Mouse (Mus musculus) MEL (cell line): ENCODE data around the gene Olfr465-ps1. TPM values are rescaled to one million over a fixed set of nuclear protein-coding genes. Genes with fewer than 3 reads are reported as not detected.

Experiments used
- DNase-seq: peaks from one replicate; pipeline ENCODE4 v3.0.0; 2011; ENCODE audit warnings: low read depth, low spot score
- H3K27ac ChIP-seq: 2 replicates; pipeline ENCODE4 v1.5.1; 2012; ENCODE audit warnings: low read depth, mild to moderate bottlenecking, control low read depth, low read length, moderate library complexity; ENCODE audit not compliant: control insufficient read depth
- H3K27me3 ChIP-seq, 2 experiments: fragments of 150-350 bp in 1 of 2; sonication (generic) in 1 of 2; 2 replicates each; pipeline ENCODE4 v1.6.1; 2012; ENCODE audit warnings: low read length in 2 of 2, mild to moderate bottlenecking in 2 of 2, improper control_type of control experiment in 1 of 2, moderate library complexity in 1 of 2; ENCODE audit not compliant: insufficient read depth in 2 of 2, control insufficient read depth in 1 of 2
- H3K36me3 ChIP-seq, 2 experiments: 2 replicates each; pipeline ENCODE4 v1.6.1; 2012 to 2014; ENCODE audit warnings: low read length in 2 of 2, improper control_type of control experiment in 1 of 2, inconsistent platforms in 1 of 2, mild to moderate bottlenecking in 1 of 2; ENCODE audit not compliant: insufficient read depth in 2 of 2, control insufficient read depth in 1 of 2
- H3K4me1 ChIP-seq, 2 experiments: fragments of 150-350 bp in 1 of 2; sonication (generic) in 1 of 2; 2 replicates each; pipeline ENCODE4 v1.6.1; 2012; ENCODE audit warnings: low read length in 2 of 2, improper control_type of control experiment in 1 of 2, mild to moderate bottlenecking in 1 of 2; ENCODE audit not compliant: insufficient read depth in 2 of 2, control insufficient read depth in 1 of 2
- H3K4me3 ChIP-seq, 2 experiments: fragments of 150-350 bp in 1 of 2; sonication (generic) in 1 of 2; 2 replicates each; pipeline ENCODE4 v1.5.1; 2012; ENCODE audit warnings: low read depth in 2 of 2, low read length in 2 of 2, mild to moderate bottlenecking in 2 of 2, moderate library complexity in 2 of 2, control low read depth in 1 of 2, improper control_type of control experiment in 1 of 2; ENCODE audit not compliant: control insufficient read depth in 1 of 2, insufficient read depth in 1 of 2
- H3K79me2 ChIP-seq: 2 replicates; pipeline ENCODE4 v1.6.1; 2012; ENCODE audit warnings: mild to moderate bottlenecking, low read length, moderate library complexity; ENCODE audit not compliant: control insufficient read depth, poor library complexity, insufficient read depth
- H3K9ac ChIP-seq: 2 replicates; pipeline ENCODE4 v1.6.1; 2012; ENCODE audit warnings: low read depth, mild to moderate bottlenecking, control low read depth, low read length, moderate library complexity; ENCODE audit not compliant: control insufficient read depth, poor library complexity, severe bottlenecking
- H3K9me3 ChIP-seq: fragments of 150-350 bp; sonication (generic); replicated peaks from 2 replicates; pipeline ENCODE4 v1.6.1; 2012; ENCODE audit warnings: mild to moderate bottlenecking, low read length, improper control_type of control experiment, moderate library complexity; ENCODE audit not compliant: insufficient read depth
- BHLHE40 ChIP-seq: IDR thresholded peaks from 2 replicates; pipeline ENCODE4 v1.6.1; 2012; ENCODE audit warnings: low read depth, mild to moderate bottlenecking, inconsistent platforms, low read length, improper control_type of control experiment, borderline replicate concordance
- CHD2 ChIP-seq: IDR thresholded peaks from 2 replicates; pipeline ENCODE4 v1.6.1; 2011; ENCODE audit warnings: low read length, improper control_type of control experiment
- CTCF ChIP-seq, 3 experiments: IDR thresholded peaks in 2 of 3; conservative IDR thresholded peaks in 1 of 3; 2 replicates each; pipeline ENCODE4 v1.5.1; 2011 to 2012; ENCODE audit warnings: low read length in 3 of 3, low read depth in 2 of 3, mild to moderate bottlenecking in 2 of 3, improper control_type of control experiment in 1 of 3, inconsistent platforms in 1 of 3, mixed read lengths in 1 of 3, moderate library complexity in 1 of 3; ENCODE audit not compliant: control insufficient read depth in 1 of 3, insufficient read depth in 1 of 3, poor library complexity in 1 of 3, severe bottlenecking in 1 of 3
- E2F4 ChIP-seq: IDR thresholded peaks from 2 replicates; pipeline ENCODE4 v1.6.1; 2011; ENCODE audit warnings: low read depth, low read length, improper control_type of control experiment, borderline replicate concordance
- ELF1 ChIP-seq: IDR thresholded peaks from 2 replicates; pipeline ENCODE4 v1.6.1; 2014; ENCODE audit warnings: low read depth, mild to moderate bottlenecking, inconsistent platforms, low read length, improper control_type of control experiment, moderate library complexity
- EP300 ChIP-seq, 2 experiments: IDR thresholded peaks; 2 replicates each; pipeline ENCODE4 v1.6.1; 2011; ENCODE audit warnings: improper control_type of control experiment in 2 of 2, low read length in 2 of 2, low read depth in 1 of 2, mild to moderate bottlenecking in 1 of 2
- ETS1 ChIP-seq: IDR thresholded peaks from 2 replicates; pipeline ENCODE4 v1.6.1; 2012; ENCODE audit warnings: low read depth, mild to moderate bottlenecking, inconsistent platforms, low read length, improper control_type of control experiment, moderate library complexity
- GABPA ChIP-seq: IDR thresholded peaks from 2 replicates; pipeline ENCODE4 v1.6.1; 2012; ENCODE audit warnings: low read depth, mild to moderate bottlenecking, inconsistent platforms, low read length, improper control_type of control experiment, moderate library complexity
- HCFC1 ChIP-seq: IDR thresholded peaks from 2 replicates; pipeline ENCODE4 v1.6.1; 2012; ENCODE audit warnings: low read depth, mild to moderate bottlenecking, inconsistent platforms, low read length, improper control_type of control experiment, moderate library complexity
- JUND ChIP-seq: IDR thresholded peaks from 2 replicates; pipeline ENCODE4 v1.6.1; 2011; ENCODE audit warnings: low read depth, mild to moderate bottlenecking, improper control_type of control experiment, low read length
- KAT2A ChIP-seq: conservative IDR thresholded peaks from 2 replicates; pipeline ENCODE4 v1.6.1; 2012; ENCODE audit warnings: low read depth, low read length, improper control_type of control experiment, inconsistent platforms
- MAFK ChIP-seq: IDR thresholded peaks from 2 replicates; pipeline ENCODE4 v1.6.1; 2011; ENCODE audit warnings: low read depth, mild to moderate bottlenecking, low read length, improper control_type of control experiment, borderline replicate concordance
- MAX ChIP-seq: IDR thresholded peaks from 2 replicates; pipeline ENCODE4 v1.6.1; 2011; ENCODE audit warnings: low read length, improper control_type of control experiment
- MAZ ChIP-seq: IDR thresholded peaks from 2 replicates; pipeline ENCODE4 v1.6.1; 2012; ENCODE audit warnings: low read depth, mild to moderate bottlenecking, inconsistent platforms, low read length, improper control_type of control experiment
- MEF2A ChIP-seq: IDR thresholded peaks from 2 replicates; pipeline ENCODE4 v1.6.1; 2014; ENCODE audit warnings: low read depth, mild to moderate bottlenecking, inconsistent platforms, low read length, improper control_type of control experiment; ENCODE audit not compliant: poor library complexity, insufficient replicate concordance, severe bottlenecking; ENCODE audit errors: extremely low read depth
- MXI1 ChIP-seq: IDR thresholded peaks from 2 replicates; pipeline ENCODE4 v1.6.1; 2011; ENCODE audit warnings: mild to moderate bottlenecking, low read depth, low read length, improper control_type of control experiment
- MYB ChIP-seq: IDR thresholded peaks from 2 replicates; pipeline ENCODE4 v1.6.1; 2011; ENCODE audit warnings: mild to moderate bottlenecking, low read depth, low read length, improper control_type of control experiment
- MYC ChIP-seq: IDR thresholded peaks from 2 replicates; pipeline ENCODE4 v1.6.1; 2011; ENCODE audit warnings: low read depth, mild to moderate bottlenecking, low read length, improper control_type of control experiment, moderate library complexity
- NELFE ChIP-seq: IDR thresholded peaks from 2 replicates; pipeline ENCODE4 v1.6.1; 2011; ENCODE audit warnings: low read depth, low read length, improper control_type of control experiment
- NRF1 ChIP-seq: IDR thresholded peaks from 2 replicates; pipeline ENCODE4 v1.6.1; 2014; ENCODE audit warnings: low read depth, mild to moderate bottlenecking, inconsistent platforms, low read length, improper control_type of control experiment, moderate library complexity; ENCODE audit not compliant: poor library complexity, insufficient read depth, severe bottlenecking
- POLR2A ChIP-seq, 2 experiments: IDR thresholded peaks; 2 replicates each; pipeline ENCODE4 v1.6.1; 2011 to 2012; ENCODE audit warnings: low read length in 2 of 2, mild to moderate bottlenecking in 2 of 2, control low read depth in 1 of 2, improper control_type of control experiment in 1 of 2, low read depth in 1 of 2, moderate library complexity in 1 of 2; ENCODE audit not compliant: control insufficient read depth in 1 of 2, insufficient read depth in 1 of 2, poor library complexity in 1 of 2
- POLR2AphosphoS2 ChIP-seq: IDR thresholded peaks from 2 replicates; pipeline ENCODE4 v1.6.1; 2011; ENCODE audit warnings: low read length, improper control_type of control experiment
- POLR2AphosphoS5 ChIP-seq: IDR thresholded peaks from 2 replicates; pipeline ENCODE4 v1.6.1; 2012; ENCODE audit warnings: low read depth, borderline replicate concordance, mild to moderate bottlenecking, inconsistent platforms, low read length, moderate library complexity, mixed read lengths
- RAD21 ChIP-seq: IDR thresholded peaks from 2 replicates; pipeline ENCODE4 v1.6.1; 2011; ENCODE audit warnings: mild to moderate bottlenecking, low read depth, low read length, improper control_type of control experiment
- RCOR1 ChIP-seq: IDR thresholded peaks from 2 replicates; pipeline ENCODE4 v1.6.1; 2012; ENCODE audit warnings: low read depth, mild to moderate bottlenecking, inconsistent platforms, low read length, improper control_type of control experiment
- SIN3A ChIP-seq: IDR thresholded peaks from 2 replicates; pipeline ENCODE4 v1.6.1; 2012; ENCODE audit warnings: low read length, improper control_type of control experiment, inconsistent platforms
- SMC3 ChIP-seq: IDR thresholded peaks from 2 replicates; pipeline ENCODE4 v1.6.1; 2011; ENCODE audit warnings: low read depth, low read length, improper control_type of control experiment
- TAL1 ChIP-seq: IDR thresholded peaks from 2 replicates; pipeline ENCODE4 v1.6.1; 2012; ENCODE audit warnings: mild to moderate bottlenecking, inconsistent platforms, low read length, moderate library complexity, mixed read lengths
- TBP ChIP-seq: IDR thresholded peaks from 2 replicates; pipeline ENCODE4 v1.8.0; 2011; ENCODE audit warnings: low read depth, low read length, improper control_type of control experiment
- TCF12 ChIP-seq: IDR thresholded peaks from 2 replicates; pipeline ENCODE4 v1.6.1; 2014; ENCODE audit warnings: low read depth, mild to moderate bottlenecking, inconsistent platforms, low read length, improper control_type of control experiment, moderate library complexity
- UBTF ChIP-seq: IDR thresholded peaks from 2 replicates; pipeline ENCODE4 v1.6.1; 2012; ENCODE audit warnings: low read depth, mild to moderate bottlenecking, inconsistent platforms, low read length, improper control_type of control experiment, moderate library complexity, borderline replicate concordance; ENCODE audit not compliant: insufficient read depth
- USF1 ChIP-seq: IDR thresholded peaks from 2 replicates; pipeline ENCODE4 v1.6.1; 2014; ENCODE audit warnings: low read depth, mild to moderate bottlenecking, inconsistent platforms, low read length, improper control_type of control experiment, moderate library complexity
- USF2 ChIP-seq, 2 experiments: IDR thresholded peaks; 2 replicates each; pipeline ENCODE4 v1.6.1; 2011 to 2012; ENCODE audit warnings: improper control_type of control experiment in 2 of 2, low read length in 2 of 2, borderline replicate concordance in 1 of 2, inconsistent platforms in 1 of 2, low read depth in 1 of 2, mild to moderate bottlenecking in 1 of 2; ENCODE audit not compliant: insufficient read depth in 1 of 2
- ZC3H11A ChIP-seq: IDR thresholded peaks from 2 replicates; pipeline ENCODE4 v1.6.1; 2012; ENCODE audit warnings: low read depth, mild to moderate bottlenecking, inconsistent platforms, low read length, improper control_type of control experiment
- ZKSCAN1 ChIP-seq: IDR thresholded peaks from 2 replicates; pipeline ENCODE4 v1.6.1; 2012; ENCODE audit warnings: low read depth, mild to moderate bottlenecking, inconsistent platforms, low read length, improper control_type of control experiment, moderate library complexity
- ZNF384 ChIP-seq: IDR thresholded peaks from 2 replicates; pipeline ENCODE4 v1.6.1; 2012; ENCODE audit warnings: low read depth, mild to moderate bottlenecking, inconsistent platforms, low read length, improper control_type of control experiment
- polyA plus RNA-seq, 2 experiments: library from polyadenylated mRNA; stranded (reverse) in 1 of 2; unstranded in 1 of 2; fragments of >175 nt in 1 of 2; fragments of >200 nt in 1 of 2; gene quantifications; 2 replicates each; pipeline versions ENCODE4 v1.2.1 to v1.2.4; 2012; ENCODE audit warnings: low replicate concordance in 2 of 2, low read depth in 1 of 2; ENCODE audit not compliant: insufficient read length in 2 of 2, insufficient read depth in 1 of 2, missing spikeins in 1 of 2
- total RNA-seq: library from RNA; depleted of rRNA; stranded (reverse); fragments of 300-350 nt; gene quantifications from 2 replicates; pipeline ENCODE4 v1.2.3, GENCODE M21; 2012

The Olfr465-ps1 gene
- total and polyA plus RNA-seq, 3 experiments = not detected

GRCm38 (mm10) chr13:65112459-65113110 is 25.3 kb upstream of the Olfr465-ps1 start, which contains the start of gene Mfsd14b:
Gene Mfsd14b (minus strand): TSS chr13:65112975.
- DNase-seq = peak; percentile 96
- H3K79me2 ChIP-seq = peaks cover 32% of the 10 kb centered on the region
- peaks cover 2 to 23% of the 10 kb centered on the region in 2 experiments; a peak in 3 of 4 replicates for H3K36me3 ChIP-seq
- no peaks in the 10 kb centered on the region for H3K27me3 ChIP-seq
- peaks cover 3 to 9% of the 10 kb centered on the region in 2 experiments; a peak in 2 of 4 replicates for H3K4me1 ChIP-seq
- H3K9me3 ChIP-seq = no peaks in the 10 kb centered on the region
- H3K9ac ChIP-seq = peak within 1 kb of the TSS; percentile 99
- H3K27ac ChIP-seq = peak within 1 kb of the TSS; percentile 77
- H3K4me3 ChIP-seq = peak within 1 kb of the TSS; percentile 81 to 83
- TF ChIP-seq TBP (peak; percentile 78), E2F4 (peak; percentile 69; the same call in 1 of the 2 replicates), POLR2AphosphoS5 (no peak), ZC3H11A (peak; percentile 30; the same call in 1 of the 2 replicates), HCFC1 (peak; percentile 90), EP300 (IDR thresholded peaks at IDR 0.05; ENCODE audit: low read depth in 1 of 2, low read length in 2 of 2) (peak in 1 of 2 experiments; percentile 21; a peak in 2 of 4 replicates), POLR2AphosphoS2 (peak; percentile 64), MXI1 (no peak; the same call in 1 of the 2 replicates), MAX (peak; percentile 22; the same call in 1 of the 2 replicates), ZKSCAN1 (no peak), ETS1 (no peak), POLR2A (IDR thresholded peaks at IDR 0.05; ENCODE audit: control insufficient read depth in 1 of 2, insufficient read depth in 1 of 2, low read depth in 1 of 2, low read length in 2 of 2, poor library complexity in 1 of 2) (peak; percentile 43 to 84; a peak in 3 of 4 replicates), JUND (no peak), GABPA (no peak), USF1 (no peak), RAD21 (no peak), UBTF (no peak), SIN3A (peak; percentile 76), TAL1 (no peak), USF2 (IDR thresholded peaks at IDR 0.05; ENCODE audit: borderline replicate concordance in 1 of 2, insufficient read depth in 1 of 2, low read depth in 1 of 2, low read length in 2 of 2) (no peak), NRF1 (peak; percentile 51; the same call in 1 of the 2 replicates), MYB (no peak), RCOR1 (no peak), BHLHE40 (no peak), MAZ (no peak), KAT2A (peak; percentile 64), SMC3 (no peak), NELFE (peak; percentile 65; the same call in 1 of the 2 replicates), CTCF (IDR thresholded peaks at IDR 0.05 in 2 of 3, conservative IDR thresholded peaks at IDR 0.05 in 1 of 3; ENCODE audit: control insufficient read depth in 1 of 3, insufficient read depth in 1 of 3, low read depth in 2 of 3, low read length in 3 of 3, poor library complexity in 1 of 3, severe bottlenecking in 1 of 3) (no peak), MAFK (no peak), ELF1 (peak; percentile 39; the same call in 1 of the 2 replicates), MEF2A (no peak), MYC (no peak), CHD2 (no peak), TCF12 (peak; percentile 53), ZNF384 (no peak)
